Mouse (Mus musculus) erythroblast, embryonic 14.5 days (primary cell): ENCODE measurements around the gene Flnb.

Source experiments
- GATA1 ChIP-seq: IDR thresholded peaks from 2 replicates; pipeline ENCODE4 v1.6.1; 2012; ENCODE audit warnings: low read length, inconsistent platforms, mixed read lengths
- TAL1 ChIP-seq: IDR thresholded peaks from 3 replicates; pipeline ENCODE4 v1.6.1; 2012; ENCODE audit warnings: low read length, inconsistent platforms, mixed read lengths

DNA sequence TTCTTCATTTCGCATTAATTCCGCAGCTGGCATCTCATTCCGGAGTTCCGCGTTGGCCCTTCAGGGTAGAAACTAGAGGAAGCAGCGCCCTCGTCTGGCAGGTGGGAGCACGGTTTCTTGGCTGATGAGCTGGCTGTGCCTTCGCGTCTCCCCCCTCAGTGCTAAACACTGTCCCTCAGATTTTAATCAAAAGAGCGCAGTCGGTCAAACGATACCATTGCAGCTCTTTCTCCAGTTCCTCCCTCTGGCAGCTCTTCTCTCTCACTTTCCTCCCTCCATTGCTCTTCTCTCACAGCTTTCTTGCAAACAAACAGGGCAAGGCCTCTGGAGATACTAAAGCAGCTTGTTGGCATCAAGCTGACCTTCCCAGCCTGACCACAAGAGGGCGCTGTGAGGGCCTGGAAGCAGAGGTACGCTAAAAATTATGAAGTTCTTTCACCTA is 179.5 kb downstream of the Flnb start:
- no peak for TF ChIP-seq GATA1
- no peak for TF ChIP-seq TAL1
